Mouse (Mus musculus) intestine, postnatal 0 days (tissue): ENCODE results near the gene Stam2. TPM values are rescaled to one million over a fixed set of nuclear protein-coding genes. Genes with fewer than 3 reads are reported as not detected.

Experiments used
- ATAC-seq: fragments of 200-750 bp; cut with Nextera tagmentation; 2 replicates; pipeline ENCODE4 v1.8.0; 2017; ENCODE audit warnings: mild to moderate bottlenecking, moderate TSS enrichment, moderate library complexity
- H3K27ac ChIP-seq: fragments of 300-500 bp; sonication (generic); 2 replicates; pipeline ENCODE4 v1.5.1; 2014; ENCODE audit warnings: mild to moderate bottlenecking, low read depth, low read length, moderate library complexity
- H3K27me3 ChIP-seq: fragments of 300-500 bp; sonication (generic); replicated peaks from 2 replicates; pipeline ENCODE4 v1.6.1; 2014; ENCODE audit warnings: low read length, mixed read lengths; ENCODE audit not compliant: control insufficient read depth, insufficient read depth
- H3K36me3 ChIP-seq: fragments of 300-500 bp; sonication (generic); 2 replicates; pipeline ENCODE4 v1.6.1; 2014; ENCODE audit warnings: mild to moderate bottlenecking, moderate library complexity; ENCODE audit not compliant: control insufficient read depth, insufficient read depth
- H3K4me1 ChIP-seq: fragments of 300-500 bp; sonication (generic); replicated peaks from 2 replicates; pipeline ENCODE4 v1.6.1; 2014; ENCODE audit warnings: antibody characterized with exemption, low read length, mixed read lengths; ENCODE audit not compliant: control insufficient read depth, insufficient read depth
- H3K4me2 ChIP-seq: fragments of 300-500 bp; sonication (generic); replicated peaks from 2 replicates; pipeline ENCODE4 v1.6.1; 2014; ENCODE audit warnings: low read depth, mild to moderate bottlenecking, moderate library complexity
- H3K4me3 ChIP-seq: fragments of 300-500 bp; sonication (generic); 2 replicates; pipeline ENCODE4 v1.5.1; 2014; ENCODE audit warnings: low read depth, low read length
- H3K9ac ChIP-seq: fragments of 300-500 bp; sonication (generic); 2 replicates; pipeline ENCODE4 v1.6.1; 2014; ENCODE audit warnings: mild to moderate bottlenecking, low read depth, low read length
- H3K9me3 ChIP-seq: fragments of 300-500 bp; sonication (generic); 2 replicates; pipeline ENCODE4 v1.6.1; 2016; ENCODE audit warnings: mixed run types; ENCODE audit not compliant: control insufficient read depth
- CTCF ChIP-seq: sonication (generic); IDR thresholded peaks from 2 replicates; pipeline ENCODE4 v1.5.1; 2016; ENCODE audit warnings: low read depth, mild to moderate bottlenecking, control low read depth, antibody characterized with exemption, moderate library complexity
- WGBS: fragments of 180-500 bp; shearing (Covaris S2); extraction: QIAGEN DNeasy Blood & Tissue Kit; methylation state at CpG from one replicate; pipeline ENCODE4 v1.1.7; 2014; 5-methylcytosine and 5-hydroxymethylcytosine counted together
- polyA plus RNA-seq: library from polyadenylated mRNA; unstranded; fragments of >200 nt; fragmentation: Nextera tagmentation; extraction: Ambion mirVana; gene quantifications from 2 replicates; pipeline ENCODE4 v1.2.1, GENCODE M21; 2015

The Stam2 gene
- polyA plus RNA-seq, 1 experiment from 2014 or later: 28.3 TPM

DNA sequence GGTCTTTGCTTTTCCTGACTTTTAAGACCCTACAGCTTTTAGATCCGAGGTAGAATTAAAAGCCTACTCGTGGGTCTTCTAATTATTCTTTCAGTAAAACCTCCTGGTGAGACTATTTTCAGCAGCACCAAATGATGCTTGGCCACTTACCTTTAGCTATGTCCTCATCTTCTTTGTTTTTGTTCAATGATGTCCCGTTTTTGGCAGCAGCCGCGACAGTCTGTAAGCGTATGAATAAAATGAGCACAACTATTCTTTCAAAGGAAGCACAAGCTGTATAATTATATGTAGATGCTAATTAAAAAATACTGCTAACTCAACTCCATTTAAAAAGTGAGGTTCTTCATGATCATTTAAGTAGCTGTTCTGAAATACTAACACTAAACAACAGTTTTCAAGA lies 26.5 kb downstream of the Stam2 start:
- WGBS: 91% methylated on average over 6 of the region's 6 CpGs
- Histone ChIP-seq H3K36me3 (peaks cover 35% of the 10 kb centered on the region), H3K4me1 (no peaks in the 10 kb centered on the region), H3K27ac (no peak overlapping the region), H3K9me3 (no peaks in the 10 kb centered on the region), H3K4me2 (no peak overlapping the region), H3K4me3 (no peak overlapping the region), H3K27me3 (no peaks in the 10 kb centered on the region), H3K9ac (no peak overlapping the region)
- ATAC-seq: no peak
- TF ChIP-seq CTCF: no peak

DNA sequence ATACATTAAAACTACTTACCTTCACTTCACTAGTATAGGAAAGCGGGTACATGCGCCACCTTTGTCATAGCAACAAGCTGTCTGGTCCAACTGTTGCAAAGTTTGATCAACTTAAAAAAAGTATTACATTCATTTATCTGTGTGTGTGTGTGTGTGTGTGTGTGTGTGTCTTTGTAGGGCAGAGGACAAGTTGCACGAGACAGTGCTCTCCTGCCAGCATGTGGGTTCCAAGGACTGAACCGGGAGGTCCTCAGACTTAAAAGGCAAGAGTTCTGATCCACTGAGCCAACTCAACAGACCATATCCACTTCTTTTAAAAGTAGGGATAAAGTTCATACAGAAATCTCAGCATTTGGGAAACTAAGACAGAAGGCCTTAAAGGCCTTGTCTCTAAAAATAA lies 28.0 kb downstream of the Stam2 start:
- Histone ChIP-seq H3K36me3 (peaks cover 47% of the 10 kb centered on the region), H3K4me2 (no peak overlapping the region), H3K4me3 (no peak overlapping the region), H3K9me3 (no peaks in the 10 kb centered on the region), H3K4me1 (no peaks in the 10 kb centered on the region), H3K9ac (no peak overlapping the region), H3K27ac (no peak overlapping the region), H3K27me3 (no peaks in the 10 kb centered on the region)
- ATAC-seq: no peak
- WGBS: 90% methylated on average over 4 of the region's 4 CpGs
- no peak for TF ChIP-seq CTCF

DNA sequence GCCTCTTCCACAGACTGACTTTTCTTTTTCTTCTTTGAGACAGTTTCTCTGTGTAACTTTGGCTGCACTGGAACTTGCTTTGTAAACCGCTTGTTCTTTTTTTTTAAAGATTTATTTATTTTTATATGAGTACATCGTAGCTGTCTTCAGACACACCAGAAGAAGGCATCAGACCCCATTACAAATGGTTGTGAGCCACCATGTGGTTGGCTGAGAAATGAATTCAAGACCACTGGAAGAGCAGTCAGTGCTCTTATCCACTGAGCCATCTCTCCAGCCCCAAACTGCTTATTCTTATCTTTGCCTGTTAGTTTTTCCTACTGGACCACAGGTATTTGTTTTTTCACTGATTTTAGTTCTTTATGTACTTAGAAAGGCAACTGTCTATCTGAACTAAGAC lies 31.3 kb downstream of the Stam2 start:
- no peak overlapping the region for H3K4me3 ChIP-seq
- WGBS: 79% methylated on average over 2 of the region's 2 CpGs
- peaks cover 51% of the 10 kb centered on the region for H3K36me3 ChIP-seq
- no peaks in the 10 kb centered on the region for H3K27me3 ChIP-seq
- TF ChIP-seq CTCF: no peak
- no peak for ATAC-seq
- no peaks in the 10 kb centered on the region for H3K4me1 ChIP-seq
- no peak overlapping the region for H3K27ac ChIP-seq
- no peak overlapping the region for H3K4me2 ChIP-seq
- no peak overlapping the region for H3K9ac ChIP-seq
- no peaks in the 10 kb centered on the region for H3K9me3 ChIP-seq

DNA sequence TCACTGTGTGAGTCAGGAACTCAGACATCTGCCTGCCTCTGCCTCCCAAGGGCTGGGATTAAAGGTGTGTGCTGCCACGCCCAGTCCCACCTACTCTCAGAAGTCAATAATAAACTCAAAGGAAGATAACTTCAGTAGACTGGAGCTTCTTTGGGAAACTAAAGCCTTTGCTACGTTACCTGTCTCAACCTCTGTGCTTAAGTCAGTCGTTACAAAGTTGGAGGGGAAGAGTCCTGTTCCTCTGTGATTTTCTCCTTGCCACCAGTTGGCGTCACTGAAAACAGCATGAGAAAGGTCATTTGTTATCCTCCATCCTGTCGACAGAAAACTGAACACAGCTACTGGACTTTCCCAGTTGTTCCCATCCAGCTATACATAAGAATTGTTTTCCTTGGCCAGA lies 32.7 kb downstream of the Stam2 start:
- H3K9ac ChIP-seq: no peak overlapping the region
- H3K27me3 ChIP-seq: no peaks in the 10 kb centered on the region
- 92% methylated on average over 5 of the region's 5 CpGs for WGBS
- no peak overlapping the region for H3K4me3 ChIP-seq
- no peaks in the 10 kb centered on the region for H3K4me1 ChIP-seq
- H3K27ac ChIP-seq: no peak overlapping the region
- ATAC-seq: no peak
- H3K9me3 ChIP-seq: no peaks in the 10 kb centered on the region
- H3K4me2 ChIP-seq: no peak overlapping the region
- no peak for TF ChIP-seq CTCF
- H3K36me3 ChIP-seq: peaks cover 49% of the 10 kb centered on the region

DNA sequence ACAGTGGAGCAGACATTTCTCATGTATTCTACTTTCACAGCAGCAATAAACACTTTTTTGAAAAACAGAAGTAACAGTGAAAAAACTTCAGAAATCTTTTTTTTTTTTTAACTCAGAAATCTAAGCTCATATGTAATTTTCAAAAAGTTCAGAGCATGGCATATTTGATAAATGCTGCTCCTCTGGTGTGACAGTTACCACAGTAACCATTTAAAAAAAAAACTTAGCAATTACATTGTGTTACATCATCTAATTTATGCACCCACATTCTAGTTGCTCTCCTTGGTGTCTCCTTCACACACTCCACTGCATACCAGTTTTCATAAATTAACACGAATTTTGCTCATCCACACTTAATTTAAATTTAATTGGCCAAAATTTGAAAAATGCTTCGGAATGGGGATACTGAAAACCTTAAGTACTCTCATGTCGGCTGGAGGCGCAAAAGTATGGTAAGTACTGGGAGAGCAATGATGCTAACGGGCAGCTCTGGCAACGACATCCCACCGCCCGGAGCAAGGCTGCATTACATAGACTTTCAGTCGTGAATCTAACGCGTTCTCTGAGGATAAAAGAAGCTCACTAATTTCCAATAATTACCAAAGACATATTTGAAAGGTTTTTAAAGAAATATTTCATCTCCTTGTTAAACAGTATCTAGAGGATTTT lies 40.6 kb downstream of the Stam2 start:
- Histone ChIP-seq H3K9me3 (no peaks in the 10 kb centered on the region), H3K27me3 (no peaks in the 10 kb centered on the region), H3K27ac (no peak overlapping the region), H3K4me3 (no peak overlapping the region), H3K4me1 (no peaks in the 10 kb centered on the region), H3K36me3 (peaks cover 42% of the 10 kb centered on the region), H3K9ac (no peak overlapping the region), H3K4me2 (no peak overlapping the region)
- no peak for ATAC-seq
- TF ChIP-seq CTCF: no peak
- WGBS: 93% methylated on average over 11 of the region's 11 CpGs

DNA sequence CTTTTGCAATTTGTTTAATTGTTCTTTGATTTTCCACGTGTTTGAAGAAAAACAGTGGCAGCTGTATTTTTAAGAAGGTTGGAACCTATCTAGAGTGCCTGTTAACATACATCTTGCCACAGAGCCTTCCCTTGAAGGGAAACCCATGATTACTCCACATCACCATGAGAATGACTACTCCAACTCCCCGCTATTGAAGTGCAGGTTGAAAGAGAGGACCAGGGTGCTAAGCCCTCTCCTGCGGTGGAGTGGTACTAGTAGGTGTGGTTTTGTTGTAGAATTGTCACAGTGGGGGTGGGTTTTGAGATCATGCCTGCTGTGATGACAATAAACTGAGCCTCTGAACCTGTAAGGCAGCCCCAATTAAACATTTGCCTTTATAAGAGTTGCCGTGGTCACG lies 41.7 kb downstream of the Stam2 start:
- H3K9ac ChIP-seq: no peak overlapping the region
- 71% methylated on average over 5 of the region's 5 CpGs for WGBS
- no peak overlapping the region for H3K27ac ChIP-seq
- no peaks in the 10 kb centered on the region for H3K27me3 ChIP-seq
- no peak overlapping the region for H3K4me3 ChIP-seq
- no peak overlapping the region for H3K4me2 ChIP-seq
- no peaks in the 10 kb centered on the region for H3K4me1 ChIP-seq
- no peak for TF ChIP-seq CTCF
- H3K36me3 ChIP-seq: peaks cover 34% of the 10 kb centered on the region
- no peaks in the 10 kb centered on the region for H3K9me3 ChIP-seq
- ATAC-seq: no peak

DNA sequence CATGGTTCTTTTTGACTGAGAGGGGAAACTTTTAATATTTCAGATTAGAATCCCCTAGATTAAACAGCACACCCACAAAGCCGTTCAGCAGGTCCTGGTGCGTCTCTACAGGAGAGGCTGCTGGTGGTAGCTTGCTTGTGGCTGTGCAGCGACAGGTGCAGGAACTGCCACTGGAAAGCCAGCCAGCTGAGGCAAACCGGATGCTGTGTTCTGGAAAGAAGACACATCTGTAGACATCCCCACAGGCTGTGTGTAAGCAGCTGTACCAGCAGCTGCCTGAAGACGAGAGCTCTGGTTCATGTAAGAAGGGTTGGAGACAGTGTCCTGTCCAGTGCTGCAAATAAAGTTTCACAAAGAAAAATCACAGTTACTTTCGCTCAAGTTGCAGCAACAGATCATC lies 47.5 kb downstream of the Stam2 start:
- ATAC-seq: no peak
- no peak overlapping the region for H3K9ac ChIP-seq
- H3K9me3 ChIP-seq: no peaks in the 10 kb centered on the region
- H3K4me3 ChIP-seq: no peak overlapping the region
- H3K36me3 ChIP-seq: peaks cover 15% of the 10 kb centered on the region; the same call in 1 of the 2 replicates
- TF ChIP-seq CTCF: no peak
- no peak overlapping the region for H3K27ac ChIP-seq
- WGBS: 59% methylated on average over 6 of the region's 6 CpGs
- no peaks in the 10 kb centered on the region for H3K27me3 ChIP-seq
- no peaks in the 10 kb centered on the region for H3K4me1 ChIP-seq
- H3K4me2 ChIP-seq: no peak overlapping the region
